Mouse (Mus musculus) lung, postnatal 36 days (tissue): ENCODE measurements around the gene Slc44a3.

Experiments used
- DNase-seq: peaks from one replicate; pipeline ENCODE4 v3.0.0; 2022; ENCODE audit warnings: mixed read lengths

The Slc44a3 gene

DNA sequence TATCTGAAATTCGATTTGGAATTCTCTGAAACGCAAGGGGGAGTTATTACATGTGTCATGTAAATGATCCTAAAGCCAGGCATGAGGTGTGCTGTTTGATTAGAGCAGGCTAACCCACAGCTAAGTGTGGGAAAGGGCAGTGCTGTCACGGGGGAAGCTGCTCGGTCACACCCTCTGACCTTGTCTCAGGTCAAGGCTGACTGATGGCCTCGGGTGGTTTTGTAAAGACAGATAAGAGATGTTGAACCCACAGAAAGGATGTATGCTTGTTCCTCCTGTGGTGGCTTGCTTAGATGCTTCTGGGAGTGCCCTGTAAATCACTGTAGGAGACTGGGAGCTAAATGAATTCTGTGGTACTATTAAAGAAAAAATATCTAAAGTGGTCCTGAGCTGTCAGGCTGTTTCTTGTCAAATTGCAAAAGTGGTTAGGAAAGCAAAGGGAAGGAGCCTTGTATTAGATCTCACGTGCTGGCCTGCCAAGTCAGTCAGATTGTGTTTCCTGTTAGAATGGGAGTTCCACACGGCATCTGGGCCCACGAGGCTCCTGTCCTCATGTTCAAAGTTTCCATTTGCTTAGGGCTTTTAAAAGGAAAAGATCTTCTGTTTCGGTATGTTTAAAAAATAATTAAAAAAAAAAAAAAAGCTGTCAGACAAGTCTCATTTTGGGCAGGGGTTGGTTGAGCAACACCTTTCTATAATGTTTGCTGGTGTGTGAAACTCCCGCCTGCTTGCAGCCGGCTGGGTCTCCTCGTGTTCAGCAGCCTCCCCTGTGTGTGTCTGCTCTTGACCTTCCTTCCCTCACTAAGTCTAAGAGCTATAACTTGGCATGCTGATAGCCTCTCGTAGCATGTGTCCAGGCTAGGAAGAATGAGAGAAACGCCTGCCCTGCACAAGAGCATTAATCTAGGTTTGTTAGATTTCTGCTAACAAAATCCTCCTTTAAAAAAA is 73.4 kb downstream of the Slc44a3 start:
- no peak for DNase-seq

DNA sequence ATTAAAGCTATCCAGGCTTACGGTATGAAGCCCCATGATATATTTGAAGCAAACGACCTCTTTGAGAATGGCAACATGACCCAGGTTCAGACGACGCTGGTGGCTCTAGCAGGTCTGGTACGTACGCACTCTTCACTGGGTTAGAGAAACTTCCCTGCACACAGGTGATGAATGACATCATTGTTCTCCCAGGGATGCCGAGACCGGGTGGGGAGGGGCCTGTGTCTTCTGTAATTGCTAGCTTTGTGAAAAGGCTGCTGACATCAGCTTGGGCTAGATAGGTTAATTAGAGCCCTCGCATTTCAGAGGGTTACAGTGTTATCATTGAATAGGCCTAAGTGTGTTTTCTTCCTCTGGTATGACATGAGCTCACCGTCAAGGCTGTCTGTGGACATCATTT is 80.8 kb downstream of the Slc44a3 start:
- no peak for DNase-seq

DNA sequence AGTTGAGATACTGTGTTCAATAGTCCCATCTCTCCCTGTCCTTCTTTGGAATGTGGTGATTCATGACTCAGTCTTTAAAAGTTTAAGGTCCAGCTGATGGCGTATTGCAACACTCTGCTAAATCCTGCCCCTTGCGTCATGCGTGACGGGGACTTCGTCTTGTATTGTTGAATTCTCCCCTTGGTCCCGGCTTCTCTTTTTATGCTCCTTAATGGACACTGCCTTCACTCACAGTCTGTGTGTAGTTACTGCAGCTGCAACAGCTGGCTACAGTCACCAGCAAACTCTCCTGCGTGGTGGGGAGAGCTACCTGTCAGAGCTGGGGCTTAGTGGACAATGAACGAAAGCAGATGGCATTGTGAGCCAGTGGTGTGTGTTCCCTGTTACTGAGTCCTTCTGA is 82.7 kb downstream of the Slc44a3 start:
- peak; percentile 63 for DNase-seq

GRCm38 (mm10) chr3:121448606-121449005 is 83.6 kb downstream of the Slc44a3 start:
- DNase-seq, result no peak

- no peak for DNase-seq
These were observed 84.2 kb downstream of the Slc44a3 start for GRCm38 (mm10) chr3:121448029-121448468.

DNA sequence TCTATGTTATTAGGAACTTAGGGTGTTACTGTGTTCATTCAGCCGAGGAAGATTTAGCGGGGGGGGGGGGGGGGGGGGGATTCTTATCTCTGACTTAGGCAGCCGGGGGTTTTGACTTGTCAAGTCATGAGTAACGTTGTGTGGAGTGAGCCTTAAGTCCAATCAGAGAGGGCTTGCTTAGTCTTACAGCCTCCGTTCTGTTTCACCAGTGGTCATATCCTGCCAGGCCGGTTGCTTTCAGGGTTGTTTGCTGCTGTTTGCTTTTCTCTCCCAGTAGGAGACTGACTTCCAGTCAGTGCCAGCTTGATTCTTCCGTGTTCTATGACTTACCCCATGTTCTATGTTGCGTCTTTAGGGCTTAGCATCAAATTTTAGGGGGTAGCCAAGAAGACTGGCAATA is 85.8 kb downstream of the Slc44a3 start:
- peak; percentile 42 for DNase-seq

DNA sequence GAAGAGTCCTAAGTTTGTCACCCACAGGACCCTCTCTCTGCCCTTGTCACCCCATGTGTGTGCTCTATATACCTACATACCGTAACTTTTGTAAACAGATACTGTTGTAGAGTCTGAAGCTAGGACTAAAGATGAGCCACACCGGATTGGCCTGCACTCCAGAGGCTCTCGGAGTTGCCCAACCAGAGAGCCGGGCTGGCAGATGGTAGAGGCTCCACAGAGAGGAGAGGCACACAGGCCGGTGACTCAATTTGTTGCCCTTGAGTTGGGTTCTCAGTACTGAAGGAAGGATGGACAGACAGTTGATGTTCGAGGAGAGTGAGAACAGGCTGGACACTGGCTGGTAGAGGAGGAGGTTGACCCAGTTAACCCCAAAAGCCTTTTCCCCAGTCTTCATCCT is 87.8 kb downstream of the Slc44a3 start:
- DNase-seq, result no peak

GRCm38 (mm10) chr3:121443861-121444271 is 88.3 kb downstream of the Slc44a3 start:
- no peak for DNase-seq

DNA sequence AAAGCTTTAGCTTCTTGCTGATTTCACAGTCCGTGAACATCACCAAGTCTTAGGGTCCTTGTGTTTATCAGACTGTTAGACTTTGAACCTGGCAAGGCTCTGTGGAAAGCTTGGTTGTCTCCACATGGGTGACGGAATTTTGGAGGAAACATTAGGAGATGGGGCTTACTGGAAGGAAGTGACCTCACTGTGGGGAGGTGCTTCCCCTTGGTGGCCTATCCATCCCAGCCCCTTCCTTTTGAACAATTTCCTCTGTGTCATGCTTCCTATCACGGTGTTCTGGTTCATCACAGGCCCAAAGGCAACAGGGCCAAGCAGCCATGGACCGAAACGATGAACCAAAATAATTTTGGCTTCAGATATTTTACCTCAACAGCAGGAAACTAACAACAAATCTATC is 89.9 kb downstream of the Slc44a3 start:
- DNase-seq, result peak; percentile 43

DNA sequence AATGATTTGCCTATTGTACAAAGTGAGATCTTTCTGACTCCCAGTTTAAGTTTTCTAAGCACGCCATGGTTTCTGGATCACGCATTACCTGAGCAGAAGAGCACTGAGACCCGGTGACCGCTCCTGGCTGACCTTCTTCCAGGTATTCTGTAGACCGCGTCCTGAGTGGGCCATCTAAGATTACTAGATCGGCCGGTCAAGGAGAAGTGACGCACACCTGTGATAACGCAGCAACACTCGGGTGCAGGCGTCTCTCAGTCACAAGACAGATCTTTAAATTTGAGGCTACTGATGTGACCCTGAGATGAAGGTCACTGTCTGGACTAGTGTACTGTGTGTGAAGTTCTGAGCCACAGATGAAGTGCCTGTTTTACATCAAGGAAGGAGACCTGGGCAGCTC is 90.7 kb downstream of the Slc44a3 start:
- no peak for DNase-seq

GRCm38 (mm10) chr3:121439623-121440161 is 92.5 kb downstream of the Slc44a3 start:
- peak; percentile 51 for DNase-seq

- no peak for DNase-seq
These were observed 94.2 kb downstream of the Slc44a3 start for GRCm38 (mm10) chr3:121437996-121438395.

DNA sequence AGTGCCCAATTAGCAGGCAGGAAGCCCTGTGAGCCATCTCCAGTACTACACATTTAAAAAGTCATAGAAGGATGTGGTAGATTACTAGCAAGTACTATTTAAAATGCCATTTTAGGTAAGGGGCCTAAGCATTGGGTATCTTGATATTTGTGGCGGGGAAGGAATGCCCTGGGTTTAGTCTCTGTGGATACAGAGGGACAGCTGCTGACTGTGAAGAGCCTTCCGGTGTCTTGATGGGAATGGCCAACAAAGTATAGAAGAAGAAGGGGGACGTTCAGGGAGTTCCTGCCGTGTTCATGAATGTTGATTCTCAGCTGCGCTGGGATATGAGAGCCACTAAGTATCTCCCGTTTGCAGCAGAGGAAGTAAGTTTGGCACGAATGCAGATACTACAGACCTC is 95.1 kb downstream of the Slc44a3 start:
- no peak for DNase-seq

- DNase-seq, result no peak
These were observed 96.9 kb downstream of the Slc44a3 start for GRCm38 (mm10) chr3:121435296-121435695.

- no peak for DNase-seq
These were observed 98.2 kb downstream of the Slc44a3 start for GRCm38 (mm10) chr3:121433968-121434533.

DNA sequence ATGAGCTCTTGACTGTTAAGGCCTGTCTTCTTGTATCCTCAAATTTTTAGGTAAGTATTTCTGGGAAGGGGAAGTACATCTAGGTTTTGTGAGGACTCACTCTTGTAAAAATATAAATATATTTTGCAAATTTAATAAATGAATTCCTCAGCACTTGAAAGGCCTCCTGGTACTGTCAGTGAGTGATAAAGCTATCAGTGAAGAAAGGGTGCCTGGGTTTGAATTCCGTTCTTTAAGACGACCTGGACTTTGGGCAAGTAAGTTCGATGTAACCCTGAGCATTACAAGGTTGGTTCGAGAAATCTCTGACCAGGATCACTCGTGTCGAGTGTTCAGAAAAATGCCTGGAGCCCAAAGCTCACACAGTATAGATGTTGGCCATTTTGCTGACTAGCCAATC is 98.8 kb downstream of the Slc44a3 start:
- DNase-seq, result no peak

DNA sequence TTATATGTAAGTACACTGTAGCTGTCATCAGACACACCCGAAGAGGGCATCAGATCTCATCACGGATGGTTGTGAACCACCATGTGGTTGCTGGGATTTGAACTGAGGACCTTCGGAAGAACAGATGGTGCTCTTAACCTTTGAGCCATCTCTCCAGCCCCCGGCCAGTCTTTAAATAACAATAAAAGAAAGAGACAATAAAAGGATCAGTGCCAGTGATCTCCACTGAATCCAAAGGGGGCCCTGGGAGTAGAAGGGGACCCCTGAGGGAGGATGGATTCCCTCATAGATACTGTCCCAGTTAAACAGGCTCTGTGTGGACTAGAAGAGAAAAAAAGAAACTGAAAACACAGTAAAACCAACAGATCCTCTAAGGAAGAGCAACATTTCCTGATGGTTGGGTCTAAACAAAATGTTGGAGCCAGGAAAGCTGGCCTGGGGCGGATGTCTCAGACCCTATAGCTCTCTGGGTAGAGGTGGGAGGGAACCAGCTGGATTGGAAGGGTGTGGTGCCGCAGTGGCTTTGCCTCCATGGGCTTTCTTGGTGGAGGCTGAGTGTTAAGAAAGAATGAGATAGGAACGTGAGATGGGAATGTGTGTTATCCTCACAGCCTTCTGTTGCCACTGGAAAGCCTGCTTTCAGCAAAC is 101.8 kb downstream of the Slc44a3 start:
- DNase-seq, result no peak

DNA sequence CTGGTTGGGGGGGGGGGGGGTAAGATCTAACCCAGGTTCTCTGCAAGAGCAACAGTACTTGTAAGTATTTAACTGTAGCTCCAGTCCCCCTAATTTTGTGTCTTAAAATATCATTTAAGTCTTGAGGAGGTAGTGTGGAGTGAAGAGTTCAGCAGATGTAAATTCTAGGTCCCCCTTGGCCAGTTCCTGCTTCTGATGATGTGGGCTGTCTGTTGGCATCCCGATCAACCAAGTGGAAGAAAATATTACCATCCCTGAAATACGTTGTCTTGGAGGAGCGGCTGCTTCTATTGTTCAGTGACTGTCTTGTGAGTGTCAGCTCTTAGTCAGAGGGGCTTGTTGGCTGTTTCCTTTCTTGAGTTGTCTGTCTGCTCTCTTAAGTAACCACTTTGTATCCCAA is 102.7 kb downstream of the Slc44a3 start:
- DNase-seq, result no peak

DNA sequence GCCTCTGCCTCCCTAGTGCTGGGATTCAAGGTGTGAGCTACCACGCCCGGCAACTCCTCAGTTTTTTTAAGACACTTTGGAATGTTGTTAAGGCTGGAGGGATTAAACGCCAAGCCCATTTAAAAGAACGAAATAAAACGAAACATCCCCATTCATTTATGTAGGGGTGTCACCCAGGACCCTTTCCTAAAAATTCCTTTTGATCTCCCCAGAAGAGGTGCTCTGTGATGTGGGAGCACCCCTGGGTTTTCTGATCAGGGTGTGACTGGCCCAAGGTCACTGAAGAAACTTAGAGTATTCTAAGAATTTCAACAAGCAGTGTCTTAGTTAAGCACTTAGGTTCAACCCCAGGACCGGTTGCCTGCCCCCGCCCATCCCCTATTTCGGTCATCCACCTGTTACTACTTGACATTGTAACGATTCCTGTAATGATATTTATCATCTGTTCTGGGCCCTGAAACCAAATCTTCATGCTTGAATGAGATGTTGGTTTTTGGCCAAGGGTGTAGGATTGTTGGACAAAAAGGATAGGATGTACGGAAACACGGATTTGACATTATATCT is 103.4 kb downstream of the Slc44a3 start:
- no peak for DNase-seq

DNA sequence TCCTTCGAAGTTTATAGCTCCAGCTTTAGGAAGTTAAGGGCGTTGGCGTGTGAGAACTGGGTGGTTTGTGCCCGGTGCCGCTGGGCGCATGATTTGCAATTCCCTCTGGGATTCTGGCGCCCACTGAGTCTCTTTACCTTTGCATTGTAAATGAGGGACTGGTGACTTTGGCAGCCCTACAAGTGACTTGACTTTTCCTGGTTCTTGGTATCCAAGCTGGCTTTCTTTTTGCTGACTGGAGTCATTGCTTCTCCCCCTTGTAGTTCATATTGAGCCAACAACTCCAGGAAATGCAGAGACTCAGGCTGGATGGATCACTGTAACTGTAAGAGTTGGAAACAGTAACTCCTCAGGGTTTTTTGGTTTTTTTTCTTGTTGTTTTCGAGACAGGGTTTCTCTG is 104.0 kb downstream of the Slc44a3 start:
- DNase-seq, result peak; percentile 41

GRCm38 (mm10) chr3:121427520-121427908 is 104.7 kb downstream of the Slc44a3 start:
- DNase-seq, result peak; percentile 78

- DNase-seq, result peak; percentile 82
These were observed 105.3 kb downstream of the Slc44a3 start for GRCm38 (mm10) chr3:121426621-121427519.
